Mouse (Mus musculus) right cerebral cortex, postnatal 10 days (tissue): Measurements from ENCODE around the gene Xrcc2.

ENCODE experiments used
- DNase-seq, 2 experiments: peaks; one replicate each; pipeline ENCODE4 v3.0.0; 2021; ENCODE audit warnings: low spot score in 2 of 2

The Xrcc2 gene

DNA sequence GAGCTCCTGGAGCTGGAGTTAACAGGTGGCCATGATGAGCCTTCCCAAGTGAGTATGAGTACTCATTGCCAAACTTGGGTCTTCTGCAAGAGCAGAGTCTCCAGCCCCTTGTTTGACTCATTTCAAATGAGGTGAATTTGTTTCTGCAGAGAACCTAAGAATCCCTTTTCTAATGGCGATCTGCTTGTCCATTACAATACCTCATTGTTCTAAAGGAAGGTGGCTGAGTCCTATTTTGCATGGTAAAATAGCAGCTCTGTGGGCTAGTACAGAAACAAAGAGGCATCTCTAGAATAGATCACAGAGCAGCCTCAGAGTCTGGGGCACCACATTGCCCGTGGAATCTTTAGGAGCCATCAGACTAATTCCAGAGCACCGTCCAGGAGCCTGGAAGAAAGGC is 34.6 kb downstream of the Xrcc2 start:
- no peak for DNase-seq

DNA sequence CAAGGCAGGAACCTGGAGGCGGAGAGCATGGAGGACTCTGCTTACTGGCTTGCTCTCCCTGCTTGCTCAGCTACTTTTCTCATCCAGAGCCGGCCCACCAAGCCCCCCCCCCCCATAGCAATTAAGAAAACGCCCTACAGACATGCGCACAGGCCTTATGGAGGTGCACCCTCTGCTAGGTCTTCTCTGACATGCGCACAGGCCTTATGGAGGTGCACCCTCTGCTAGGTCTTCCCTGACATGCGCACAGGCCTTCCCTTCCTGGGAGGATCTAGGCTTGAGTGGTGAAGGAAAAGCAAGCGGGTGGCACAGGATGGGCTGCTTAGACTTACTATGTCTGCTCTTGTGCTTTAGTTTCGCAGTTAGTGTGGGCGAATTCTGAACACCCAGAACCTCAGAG is 37.3 kb downstream of the Xrcc2 start:
- DNase-seq = no peak

DNA sequence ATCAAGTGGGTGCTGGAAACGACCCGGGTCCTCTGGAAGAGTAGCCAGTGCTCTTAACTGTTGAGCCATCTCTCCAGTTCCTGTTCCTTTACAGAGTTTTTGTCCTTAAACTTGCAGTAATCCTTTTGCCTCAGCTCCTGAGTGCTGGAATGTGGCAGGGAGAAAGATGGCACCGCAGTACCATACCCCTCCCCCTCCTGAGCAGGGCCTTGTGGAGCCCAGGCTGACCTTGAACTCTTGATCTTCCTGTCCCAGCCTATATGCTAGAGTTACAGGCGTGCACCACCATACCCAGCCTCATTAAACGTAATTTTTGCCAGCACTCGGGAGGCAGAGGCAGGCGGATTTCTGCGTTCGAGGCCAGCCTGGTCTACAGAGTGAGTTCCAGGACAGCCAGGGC is 38.9 kb downstream of the Xrcc2 start:
- DNase-seq = no peak

DNA sequence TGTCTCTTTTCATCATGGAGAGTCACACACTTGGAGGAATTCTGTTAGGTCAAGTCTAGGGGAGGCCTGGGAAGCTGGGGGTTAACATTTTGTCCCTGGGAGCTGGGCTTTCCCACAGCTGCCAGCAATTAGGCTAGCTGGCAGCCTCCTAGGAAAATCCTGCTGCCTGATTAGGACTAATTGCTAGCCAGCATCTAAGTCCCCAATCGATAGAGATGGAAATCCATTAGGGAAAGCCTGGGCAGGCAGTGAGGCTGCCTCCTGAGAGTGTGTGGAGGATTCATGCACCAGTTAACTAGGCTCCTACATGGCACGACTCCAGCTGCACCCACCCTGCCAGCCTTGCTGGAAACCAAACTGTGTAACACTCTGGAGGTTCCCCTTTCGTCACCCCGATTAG is 39.5 kb downstream of the Xrcc2 start:
- peak; percentile 83 to 85 for DNase-seq

DNA sequence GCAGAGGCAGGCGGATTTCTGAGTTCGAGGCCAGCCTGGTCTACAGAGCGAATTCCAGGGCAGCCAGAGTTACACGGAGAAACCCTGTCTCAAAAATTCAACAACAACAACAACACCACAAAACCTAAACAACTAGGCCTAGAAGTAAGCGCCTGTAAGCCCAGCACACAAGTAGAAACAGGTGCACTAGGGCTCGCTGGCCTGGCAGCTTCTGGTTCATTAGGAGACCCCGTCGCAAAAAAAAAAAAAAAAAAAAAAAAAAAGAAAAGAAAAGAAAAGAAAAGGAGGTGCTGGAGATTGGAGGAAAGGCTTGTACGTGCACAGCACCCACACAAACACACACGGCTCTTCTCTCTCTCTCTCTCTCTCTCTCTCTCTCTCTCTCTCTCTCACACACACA is 40.1 kb downstream of the Xrcc2 start:
- DNase-seq = no peak

DNA sequence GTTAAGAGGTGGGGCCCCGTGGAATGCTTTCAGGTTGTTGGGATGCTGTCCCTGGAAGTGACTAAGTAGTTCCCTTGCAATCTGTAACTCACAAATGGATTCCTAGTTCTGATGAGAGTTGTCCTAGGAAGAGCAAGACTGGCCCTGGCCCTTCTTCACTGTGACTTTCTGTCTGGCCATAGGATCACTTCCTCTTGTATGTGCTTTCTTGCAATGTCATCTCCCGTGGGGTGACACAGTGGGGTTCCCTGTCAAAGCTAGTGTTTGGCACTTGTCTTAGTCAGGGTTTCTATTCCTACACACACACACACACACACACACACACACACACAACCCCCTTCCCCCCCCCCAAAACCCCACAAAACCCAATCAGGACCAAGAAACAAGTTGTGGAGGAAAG is 42.5 kb downstream of the Xrcc2 start:
- no peak for DNase-seq

DNA sequence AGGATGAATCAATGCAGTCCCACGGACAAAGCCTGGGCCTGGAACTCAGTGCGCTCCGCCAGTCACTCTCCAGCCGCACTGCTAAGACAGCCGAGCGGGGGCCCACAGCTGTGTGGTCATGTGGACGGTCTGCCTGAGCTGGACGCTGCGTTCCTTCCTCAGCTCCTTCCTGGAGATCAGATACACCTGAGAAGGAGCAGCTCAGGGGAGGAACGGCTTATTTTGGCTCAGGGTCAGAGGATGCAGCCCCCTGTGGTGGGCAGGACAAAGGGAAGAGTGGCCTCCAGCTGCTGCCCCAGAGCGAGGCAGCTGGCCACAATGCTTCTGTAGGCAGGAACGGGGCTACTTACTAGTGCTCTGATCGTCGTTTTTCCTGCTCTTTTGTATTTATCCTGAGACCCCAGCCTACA is 51.0 kb downstream of the Xrcc2 start:
- DNase-seq = peak in 1 of 2 experiments; percentile 25

DNA sequence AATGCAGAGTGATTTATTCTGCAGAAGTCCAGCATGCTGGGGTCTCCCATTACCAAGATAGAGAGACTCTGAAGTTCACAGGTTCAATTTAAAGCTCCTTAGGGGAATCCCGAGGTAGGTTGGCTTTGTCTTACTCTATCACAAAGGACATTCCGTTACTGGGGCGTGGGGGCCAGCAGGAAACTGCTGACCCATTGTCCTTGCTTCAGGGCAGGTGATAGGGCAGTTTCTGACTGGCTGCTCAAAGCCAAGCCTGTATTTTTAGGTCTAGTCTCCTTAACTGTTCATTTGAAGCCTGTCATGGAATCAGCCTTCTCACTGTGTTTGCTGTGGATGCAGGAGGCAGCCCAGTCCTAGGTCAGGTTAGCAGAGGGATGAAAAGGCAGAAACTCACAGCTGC is 52.2 kb downstream of the Xrcc2 start:
- DNase-seq = no peak

DNA sequence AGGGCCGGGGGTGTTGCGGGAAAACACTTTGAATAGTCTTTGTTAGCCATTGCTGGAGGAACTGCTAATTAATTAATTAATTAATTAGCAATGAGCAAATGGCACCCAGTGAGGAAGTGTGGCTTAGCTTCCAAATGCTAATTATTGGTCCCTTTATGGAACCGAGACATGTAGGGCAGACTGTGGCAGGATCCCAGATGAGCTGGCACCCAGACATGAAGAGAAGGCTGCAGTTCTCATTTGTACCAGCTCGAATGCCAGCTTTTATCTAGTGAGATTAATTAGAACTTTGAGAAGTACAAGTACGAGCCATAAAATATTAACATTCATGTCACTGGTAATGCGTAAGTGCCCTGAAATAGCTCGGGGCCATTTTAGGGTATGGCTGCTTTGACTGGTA is 53.2 kb downstream of the Xrcc2 start:
- DNase-seq = peak; percentile 77 to 78

DNA sequence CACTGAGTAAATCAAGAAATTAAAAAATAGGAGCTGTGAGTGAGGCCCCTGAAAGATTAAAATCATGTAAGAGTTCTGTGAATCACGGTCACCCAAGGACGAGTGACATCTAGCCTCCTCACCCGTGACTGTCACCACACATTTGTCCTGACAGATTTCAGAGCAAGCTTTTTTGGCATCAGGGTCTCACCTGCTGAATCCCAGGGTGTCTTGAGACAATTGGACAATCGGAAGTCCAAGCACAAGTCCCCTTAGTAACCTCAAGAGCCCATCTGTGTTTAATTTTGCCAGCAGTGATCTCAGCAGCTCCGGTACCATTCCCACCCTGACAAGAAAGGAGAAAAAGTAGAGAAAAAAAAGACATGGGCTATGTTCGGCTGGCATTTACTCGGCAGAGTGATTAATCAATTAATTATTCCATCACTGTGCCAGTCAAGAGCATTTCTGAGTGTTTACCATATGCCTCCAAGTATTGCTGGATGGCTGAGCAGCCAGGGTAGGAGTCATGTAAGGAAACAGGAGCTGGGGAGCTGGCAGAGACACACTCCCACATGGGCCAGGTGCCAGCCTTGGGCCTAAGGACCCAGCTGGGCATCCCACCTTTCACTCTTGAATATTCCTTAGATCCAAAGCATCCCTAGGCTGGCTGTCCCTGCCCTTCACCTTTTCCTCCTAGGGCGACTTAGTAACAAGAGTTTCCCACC is 59.8 kb downstream of the Xrcc2 start:
- no peak for DNase-seq

DNA sequence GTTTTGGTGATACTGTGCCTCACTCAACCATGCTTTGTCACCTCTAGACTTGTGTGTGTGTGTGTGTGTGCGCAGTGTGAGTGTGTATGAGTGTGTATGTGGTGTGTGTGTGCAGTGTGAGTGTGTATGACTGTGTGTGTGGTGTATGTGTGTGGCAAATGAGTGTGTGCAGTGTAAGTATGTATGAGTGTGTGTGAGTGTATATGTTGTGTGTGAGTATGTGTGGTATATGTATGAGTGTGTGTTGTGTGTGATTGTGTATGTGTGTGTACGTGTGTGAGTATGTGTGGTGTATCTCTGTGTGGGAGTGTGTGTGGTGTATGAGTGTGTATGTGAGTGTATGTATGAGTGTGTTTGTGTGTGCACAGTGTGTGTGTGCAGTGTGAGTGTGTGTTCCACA is 61.1 kb downstream of the Xrcc2 start:
- no peak for DNase-seq

DNA sequence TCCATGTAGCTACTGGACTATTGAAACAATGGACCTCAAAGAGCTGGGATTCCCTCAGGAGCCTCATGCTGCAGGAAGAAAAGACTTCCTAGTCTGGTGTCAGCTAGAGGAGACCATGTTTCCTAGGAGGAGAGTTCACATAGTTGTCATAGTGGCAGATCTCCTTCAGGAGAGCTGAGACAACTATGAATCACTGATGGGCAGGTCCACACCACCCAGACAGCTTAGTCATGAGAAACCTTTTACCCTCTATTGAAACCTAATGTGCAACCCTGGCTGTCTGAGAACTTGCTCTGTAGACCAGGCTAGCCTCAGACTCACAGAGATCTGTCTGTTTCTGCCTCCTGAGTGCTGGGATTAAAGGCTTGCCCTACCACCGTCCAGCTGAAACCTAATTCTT is 62.9 kb downstream of the Xrcc2 start:
- DNase-seq = no peak
